Mouse (Mus musculus) adrenal gland, postnatal 14 days (tissue): ENCODE measurements around the gene Zfp821. TPM values are rescaled to one million over a fixed set of nuclear protein-coding genes. Genes with fewer than 3 reads are reported as not detected.

ENCODE experiments used
- DNase-seq: peaks from one replicate; pipeline ENCODE4 v3.0.0; 2021; ENCODE audit warnings: mixed read lengths
- long read RNA-seq, 2 experiments: library from polyadenylated mRNA; stranded (forward); transcript quantifications; one replicate each; pipeline ENCODE4 v2.0.0; 2021
- total RNA-seq: library from RNA; stranded (reverse); gene quantifications from 2 replicates; pipeline ENCODE4 v1.2.3, GENCODE M21; 2021

Zfp821 gene
- 10.9 and 13.4 TPM in 2 replicates for total RNA-seq
- long read RNA-seq, experiment 1, partial matches to known transcripts = 0 of 16 reads
- long read RNA-seq, experiment 1, other reads (novel, unspliced or antisense) = 12 of 16 reads
- long read RNA-seq, experiment 2, partial matches to known transcripts = 0 of 13 reads
- long read RNA-seq, experiment 2, other reads (novel, unspliced or antisense) = 8 of 13 reads

DNA sequence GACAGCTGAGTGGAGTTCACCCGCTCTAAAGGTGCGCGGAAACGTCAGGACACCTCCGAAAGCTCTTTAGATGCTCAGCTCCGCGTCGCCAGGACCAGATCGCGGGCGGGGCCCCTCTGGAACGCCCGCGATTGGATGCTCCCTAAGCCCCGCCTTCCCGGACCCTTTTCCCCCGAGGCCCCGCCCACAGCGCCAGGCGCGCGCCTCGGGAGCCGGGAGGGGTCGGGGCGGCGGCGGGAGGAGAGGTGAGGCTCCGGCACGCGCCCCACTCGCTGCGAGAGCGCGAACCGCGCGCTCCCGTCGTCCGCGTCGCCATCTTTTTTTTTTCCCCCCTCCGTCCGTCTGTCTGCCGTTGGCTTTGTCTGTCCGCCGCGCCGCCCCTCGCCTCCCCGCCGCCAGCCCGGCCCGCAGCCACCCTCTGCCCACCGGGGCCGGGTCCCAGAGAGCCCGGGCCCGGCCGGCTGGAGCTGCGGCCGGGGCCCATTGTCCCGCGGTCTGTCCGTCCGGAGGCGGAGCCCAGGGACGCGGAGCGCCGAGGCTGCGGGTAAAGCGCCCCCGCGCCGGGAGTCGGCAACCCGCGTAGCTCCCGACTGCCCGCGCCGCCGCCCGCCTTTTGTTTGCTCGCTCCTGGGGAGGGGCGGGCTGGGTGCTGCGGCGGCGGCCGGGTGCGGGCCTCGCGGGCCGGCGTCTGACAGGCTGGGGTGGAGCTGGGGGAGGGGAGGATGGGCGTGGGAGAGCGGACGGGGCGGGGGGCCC lies at the start of gene Zfp821:
Gene Zfp821, plus strand, starts transcription at position 227 of the 756 bp plus-strand sequence.
- peak; percentile 96 for DNase-seq

DNA sequence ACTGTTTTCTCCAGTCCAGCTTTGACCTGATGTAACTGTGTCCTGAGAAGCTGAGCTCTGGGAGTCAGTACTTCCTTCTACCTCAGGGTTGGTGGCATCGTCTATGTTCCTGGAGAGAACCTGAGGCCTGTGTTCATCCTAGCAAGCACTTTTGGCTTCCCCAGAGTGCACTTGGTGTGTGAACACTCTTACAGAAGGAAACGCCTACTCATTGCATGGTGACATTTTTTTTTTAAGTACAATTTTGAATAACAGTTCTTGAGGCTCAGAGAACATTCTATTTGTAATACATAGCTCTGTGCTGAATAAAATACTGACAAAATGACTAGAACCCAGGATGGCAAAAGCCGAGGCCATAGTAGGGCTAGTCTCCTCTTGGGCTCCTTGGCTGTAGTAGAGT lies 48.5 kb upstream of the Zfp821 start:
- DNase-seq = no peak

DNA sequence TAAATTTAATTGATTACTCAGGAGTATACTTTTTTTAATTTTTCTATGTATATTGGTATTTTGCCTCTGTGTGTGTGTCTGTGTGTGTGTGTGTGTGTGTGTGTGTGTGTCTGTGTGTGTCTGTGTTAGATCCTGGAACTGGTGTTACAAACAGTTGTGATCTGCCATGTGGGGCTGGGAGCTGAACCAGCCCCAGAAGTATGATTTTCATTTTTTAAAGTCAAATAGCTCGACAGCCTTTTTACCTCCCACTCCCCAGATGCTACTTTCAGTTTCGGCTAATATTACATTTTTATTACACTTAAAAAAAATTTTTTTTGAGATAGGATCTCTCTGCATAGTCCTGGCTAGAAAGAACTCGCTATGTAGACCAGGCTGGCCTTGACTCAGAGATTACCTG lies 43.0 kb upstream of the Zfp821 start:
- no peak for DNase-seq

DNA sequence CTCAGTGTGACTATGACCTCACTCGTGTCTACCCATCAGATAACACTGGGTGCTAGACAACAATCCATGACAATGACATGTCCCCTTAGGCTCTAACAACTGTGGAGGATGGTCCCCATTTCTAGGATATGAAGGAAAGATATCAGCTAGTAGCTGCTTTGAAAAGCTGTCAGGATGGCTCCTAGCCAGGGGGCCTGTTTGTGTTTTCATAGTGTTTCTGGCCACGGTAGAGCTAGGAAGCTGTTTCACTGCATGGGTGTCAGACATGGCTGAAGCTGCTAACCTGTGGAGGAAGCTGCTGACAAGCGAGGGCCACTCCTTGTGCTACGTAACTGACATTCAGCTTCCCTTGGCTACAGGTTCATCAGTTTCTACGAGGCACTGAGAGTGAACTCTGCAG lies 38.7 kb upstream of the Zfp821 start:
- no peak for DNase-seq

DNA sequence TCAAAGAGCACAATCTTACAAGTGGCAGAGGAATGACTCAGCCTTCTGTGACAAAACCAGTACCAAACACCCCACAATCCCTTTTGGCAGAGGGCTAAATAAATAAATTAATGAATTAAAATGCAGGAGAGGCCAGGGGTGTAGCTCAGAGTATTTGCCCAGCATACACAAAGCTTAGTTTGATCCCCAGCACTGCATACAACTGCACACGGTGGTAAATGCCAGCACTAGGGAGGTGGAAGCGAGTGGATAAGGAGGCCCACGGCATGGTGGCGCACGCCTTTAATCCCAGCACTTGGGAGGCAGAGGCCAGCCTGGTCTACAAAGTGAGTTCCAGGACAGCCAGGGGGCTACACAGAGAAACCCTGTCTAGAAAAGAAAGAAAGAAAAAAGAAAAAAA lies 32.7 kb upstream of the Zfp821 start:
- DNase-seq = no peak

DNA sequence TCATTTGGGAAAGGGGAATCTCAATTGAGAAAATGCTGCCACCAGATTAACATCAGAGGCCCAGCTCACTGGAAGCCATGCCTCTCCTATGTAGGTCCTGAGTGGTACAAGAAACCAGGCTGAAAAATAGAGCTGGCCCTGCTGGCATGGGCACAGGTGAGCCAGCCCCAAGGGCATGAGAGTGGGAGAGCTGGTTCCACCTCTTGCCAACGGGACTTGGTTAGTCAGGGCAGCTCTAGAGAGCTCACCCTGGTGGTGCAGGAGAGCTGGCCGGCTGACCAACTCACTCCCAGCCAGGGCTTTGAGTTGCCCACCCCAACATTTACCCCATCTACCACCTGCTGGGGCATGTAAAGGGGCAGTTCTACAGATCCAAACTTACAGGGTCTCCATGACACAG lies 31.8 kb upstream of the Zfp821 start:
- no peak for DNase-seq

DNA sequence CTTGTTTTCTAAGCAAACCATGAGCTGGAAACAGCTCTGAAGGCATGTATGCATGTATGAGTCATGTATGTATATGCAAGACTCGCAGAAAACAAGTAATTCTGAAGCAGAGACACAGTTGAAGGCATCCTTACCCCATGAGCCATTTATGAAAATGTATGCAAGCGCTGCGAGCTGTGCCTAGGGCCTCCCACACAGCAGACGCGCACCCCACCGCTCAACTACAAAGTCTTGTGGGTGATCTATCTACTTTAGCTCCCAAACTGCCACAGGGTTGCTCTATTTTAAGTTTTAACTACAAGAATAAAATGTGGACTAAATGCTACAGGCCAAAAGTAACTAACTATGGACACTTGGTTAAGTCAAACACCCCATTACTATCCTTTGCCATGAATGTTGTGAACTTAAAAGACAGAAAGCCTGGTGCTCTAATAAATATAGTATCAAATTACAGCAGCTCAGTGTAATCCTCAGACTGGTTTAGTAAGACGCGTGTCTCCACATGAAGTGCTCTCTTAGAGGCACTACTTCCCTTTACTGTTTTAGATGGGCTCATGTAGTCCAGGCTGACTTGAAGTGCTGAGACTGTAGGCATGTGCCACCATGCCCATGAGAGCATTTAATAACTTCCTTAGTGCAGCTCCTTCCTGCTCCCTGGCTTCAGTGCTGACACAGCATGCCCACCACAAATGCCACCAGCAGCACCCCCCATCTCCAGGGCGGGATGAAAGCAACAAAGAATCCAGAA lies 29.3 kb upstream of the Zfp821 start:
- no peak for DNase-seq

DNA sequence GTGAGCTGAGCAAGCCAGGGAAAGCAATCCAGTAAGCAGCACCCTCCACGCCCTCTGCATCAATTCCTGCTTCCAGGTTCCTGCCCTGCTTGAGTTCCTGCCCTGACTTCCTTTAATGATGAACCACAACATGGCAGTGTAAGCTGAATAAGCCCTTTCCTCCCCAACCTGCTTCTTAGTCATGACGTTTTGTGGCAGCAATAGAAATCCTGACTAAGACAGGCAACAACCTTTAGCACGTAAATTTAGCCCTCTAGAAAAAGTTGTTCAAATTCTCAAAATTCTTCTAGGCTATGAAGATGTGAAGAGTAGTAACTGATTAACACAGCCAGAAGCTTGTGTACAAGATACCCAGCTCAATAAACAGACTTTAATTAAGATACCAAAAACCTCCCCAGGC lies 23.8 kb upstream of the Zfp821 start:
- no peak for DNase-seq

DNA sequence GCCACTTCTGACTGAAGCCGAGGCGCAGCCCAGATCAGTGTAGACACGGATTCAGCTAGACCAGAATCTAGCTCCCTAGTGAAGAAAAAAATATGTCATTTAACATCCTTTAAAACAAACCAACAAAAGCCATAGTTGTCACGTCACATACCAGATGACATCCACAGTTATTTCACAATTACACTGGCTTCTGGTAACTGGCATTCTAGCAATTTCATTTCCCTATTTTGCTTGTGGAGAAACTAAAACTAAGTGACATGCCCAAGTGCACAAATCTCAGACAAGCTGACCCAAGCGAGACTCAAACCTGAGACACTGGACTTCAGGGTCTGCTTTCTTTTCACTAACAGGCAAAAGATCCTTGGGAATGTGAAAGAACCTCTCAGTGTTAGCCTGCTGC lies 23.2 kb upstream of the Zfp821 start:
- DNase-seq = no peak

DNA sequence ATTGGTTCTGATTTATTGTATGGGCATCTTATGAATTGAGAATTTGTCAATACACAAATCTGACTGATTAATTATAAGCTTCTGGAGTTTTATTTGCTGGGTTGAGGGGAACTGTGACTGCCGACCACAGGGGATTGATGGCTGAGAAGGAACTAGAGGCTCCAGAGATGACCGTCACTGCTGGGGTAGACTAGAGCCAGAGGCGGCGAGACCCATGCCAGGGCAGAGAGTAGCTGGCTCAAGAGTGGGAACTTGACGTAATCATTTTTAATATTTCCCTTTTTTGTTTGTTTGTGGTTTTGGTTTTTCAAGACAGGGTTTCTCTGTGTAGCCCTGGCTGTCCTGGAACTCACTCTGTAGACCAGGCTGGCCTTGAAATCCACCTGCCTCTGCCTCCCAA lies 18.1 kb upstream of the Zfp821 start:
- DNase-seq = no peak

DNA sequence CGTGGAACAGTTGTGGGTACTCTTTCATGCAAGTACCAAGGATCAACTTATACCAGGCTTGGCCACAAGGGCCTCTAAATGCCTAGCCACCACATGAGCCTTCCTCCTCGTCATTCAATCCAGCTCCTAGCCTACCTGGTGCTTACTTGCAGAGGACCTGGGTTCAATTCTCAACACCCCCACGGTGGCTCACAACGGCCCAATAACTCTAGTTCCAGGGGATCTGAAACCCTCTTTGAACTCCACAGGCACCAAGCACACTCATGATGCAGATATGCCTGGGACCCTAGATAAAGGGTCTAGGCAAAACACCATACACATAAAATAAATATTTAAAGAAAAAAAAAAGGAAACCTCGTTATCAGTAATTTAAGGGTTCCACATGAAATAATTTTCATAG lies 13.6 kb upstream of the Zfp821 start:
- DNase-seq = no peak

DNA sequence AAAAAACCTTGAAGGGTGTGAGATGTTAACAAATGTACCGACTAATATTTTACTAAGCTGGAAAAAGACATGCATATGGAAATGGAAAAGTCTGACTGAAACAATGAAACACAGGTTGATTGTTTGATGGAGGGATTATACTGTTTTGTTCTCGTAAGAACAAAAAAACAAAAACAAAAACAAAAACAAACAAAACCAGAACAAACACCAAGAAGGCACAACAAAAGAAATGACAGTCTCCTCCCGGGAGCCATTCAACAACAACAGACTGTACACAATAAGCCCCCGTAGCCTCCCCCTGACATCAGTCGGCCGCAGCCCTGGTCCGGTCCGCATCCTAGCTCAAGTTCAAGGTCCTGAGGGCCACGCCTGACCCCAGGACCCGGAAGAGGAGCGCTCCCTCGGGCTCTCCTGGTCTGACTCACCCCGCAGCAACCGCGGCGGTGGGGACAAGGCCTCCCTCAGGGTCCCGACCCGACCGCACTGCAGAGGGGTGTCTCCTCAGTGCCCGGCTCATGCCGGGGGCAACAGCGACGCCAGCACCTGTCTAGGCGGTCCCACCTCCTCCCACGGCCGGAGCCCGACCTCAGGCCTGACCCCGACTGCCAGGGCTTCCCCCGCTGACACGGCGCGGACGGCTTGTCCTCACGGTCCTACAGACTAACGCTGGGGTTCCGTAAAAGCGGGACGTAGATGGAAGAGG lies 12.8 kb upstream of the Zfp821 start:
- peak; percentile 75 for DNase-seq

DNA sequence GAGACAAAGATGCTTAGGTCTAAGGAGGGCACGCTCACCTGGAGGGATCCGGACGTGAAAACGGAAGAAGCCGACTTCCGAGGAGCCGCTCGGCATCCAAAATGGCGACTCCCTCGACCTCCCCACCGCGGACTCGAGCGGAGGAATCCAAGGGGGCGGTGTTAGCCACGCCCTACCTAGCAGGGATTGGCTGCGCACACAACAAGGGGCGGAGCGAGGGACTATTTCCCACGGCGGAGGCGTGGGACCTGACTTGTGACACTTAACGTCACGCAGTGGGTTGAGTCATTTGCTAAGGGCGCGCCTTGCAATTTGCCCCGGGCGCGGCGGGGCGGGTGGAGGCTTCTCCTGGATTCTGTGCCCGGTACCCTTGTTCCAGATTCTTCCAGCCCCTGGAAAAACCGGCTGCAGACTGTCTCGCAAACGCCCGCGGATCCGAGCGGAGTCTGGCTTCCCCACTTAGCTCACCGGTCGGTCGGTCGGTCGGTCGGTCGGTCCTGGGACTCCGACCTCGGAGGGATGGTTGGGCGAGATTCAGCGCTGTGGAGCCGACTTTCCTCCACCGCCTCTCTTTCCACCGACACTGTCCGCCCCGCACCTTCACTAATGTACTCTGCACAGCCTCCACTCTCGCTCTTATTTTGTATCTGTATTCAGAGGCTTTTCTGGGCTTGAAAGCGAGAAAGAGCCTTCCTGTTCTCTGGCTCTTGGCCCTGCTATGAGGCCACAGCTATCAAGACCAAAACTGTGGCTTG lies 12.0 kb upstream of the Zfp821 start, which contains the start of gene Ist1:
Gene Ist1, minus strand, starts transcription at position 115 of the 755 bp plus-strand sequence.
- DNase-seq = peak; percentile 99

DNA sequence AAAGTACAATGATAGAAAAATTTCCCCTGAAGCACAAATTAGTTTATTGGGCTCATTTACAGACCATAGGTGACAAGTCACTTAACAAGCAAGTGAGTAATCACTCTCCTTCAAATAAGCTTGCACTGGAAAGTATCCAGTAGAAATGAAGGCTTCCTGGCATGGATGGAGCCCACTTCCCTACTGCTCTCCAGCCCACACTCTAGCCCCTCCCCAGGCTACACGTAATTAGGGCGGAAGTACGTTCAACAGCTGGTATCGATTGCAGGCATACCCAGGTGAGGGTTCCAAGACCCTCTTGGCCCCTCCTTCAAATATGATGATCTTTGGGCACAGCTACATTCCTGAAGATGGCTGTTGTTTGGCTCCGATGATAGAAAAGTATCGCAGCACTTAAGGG lies 11.2 kb upstream of the Zfp821 start:
- no peak for DNase-seq

DNA sequence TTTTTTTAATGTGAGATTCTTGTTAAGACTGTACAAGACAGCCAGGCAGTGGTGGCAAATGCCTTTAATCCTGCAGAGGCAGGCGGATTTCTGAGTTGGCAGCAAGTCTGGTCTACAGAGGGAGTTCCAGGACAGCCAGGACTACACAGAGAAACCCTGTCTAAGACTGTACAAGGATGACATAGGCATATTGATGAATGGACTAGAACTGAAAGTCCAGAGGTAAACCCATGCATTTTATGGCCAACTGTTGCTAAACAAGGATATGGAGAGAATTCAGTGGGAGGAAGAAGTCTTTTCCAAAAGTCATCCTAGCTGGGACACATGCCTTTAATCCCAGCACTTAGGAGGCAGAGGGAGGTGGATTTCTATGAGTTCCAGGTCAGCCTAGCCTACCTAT lies 7.6 kb upstream of the Zfp821 start:
- no peak for DNase-seq

DNA sequence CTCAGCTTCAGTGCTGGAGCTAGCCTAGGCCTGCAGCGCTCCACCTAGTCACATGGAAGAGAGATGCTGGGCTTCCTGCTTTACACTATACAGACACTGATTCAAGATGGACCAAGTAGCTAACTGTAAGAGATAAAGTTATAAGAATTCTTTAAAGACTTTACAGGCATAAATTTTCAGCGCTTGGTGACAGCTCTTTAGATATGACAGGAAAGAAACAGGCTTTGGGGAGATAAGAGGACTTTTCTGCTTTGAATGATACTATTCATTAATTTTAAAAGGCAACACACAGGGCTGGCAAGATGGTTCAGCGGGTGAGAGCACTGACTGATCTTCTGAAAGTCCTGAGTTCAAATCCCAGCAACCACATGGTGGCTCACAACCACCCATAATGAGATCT lies 6.9 kb upstream of the Zfp821 start:
- DNase-seq = no peak

DNA sequence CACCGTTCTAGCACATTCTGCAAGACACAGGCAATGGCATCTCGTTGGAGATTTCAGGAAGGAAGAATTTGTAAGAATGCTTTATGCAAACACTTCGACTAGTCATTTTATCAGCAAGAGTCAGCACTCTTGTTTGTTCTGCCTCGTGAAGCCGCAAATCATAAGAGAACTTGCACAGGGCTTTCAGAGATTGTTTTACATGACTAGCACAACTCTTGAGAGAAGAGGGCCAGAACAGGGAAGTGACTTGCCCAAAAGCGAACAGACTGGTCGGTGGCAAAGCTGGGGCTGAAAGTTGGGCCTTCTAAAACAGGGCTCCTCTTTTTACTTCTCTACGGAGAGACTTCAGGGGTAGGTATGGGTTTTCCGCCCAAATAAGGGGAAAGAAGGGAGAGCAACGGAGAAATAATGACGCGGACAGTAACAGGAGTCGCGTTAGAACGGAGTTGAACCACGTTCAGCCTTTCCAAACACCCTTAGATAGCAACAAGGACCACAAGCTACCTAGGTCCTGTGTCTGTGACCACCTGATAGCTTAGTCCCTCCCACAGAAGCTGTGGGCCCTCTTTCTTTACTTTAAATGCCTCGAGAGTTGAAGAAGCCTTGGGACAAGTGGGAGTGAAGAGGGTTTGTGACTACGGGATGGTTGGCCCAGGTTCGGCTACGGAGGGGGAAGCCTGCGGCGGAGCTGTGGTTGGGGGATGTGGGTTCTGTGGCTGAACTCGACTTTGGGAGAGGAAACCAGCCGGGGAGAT lies 604 bp upstream of the Zfp821 start:
- DNase-seq = no peak

DNA sequence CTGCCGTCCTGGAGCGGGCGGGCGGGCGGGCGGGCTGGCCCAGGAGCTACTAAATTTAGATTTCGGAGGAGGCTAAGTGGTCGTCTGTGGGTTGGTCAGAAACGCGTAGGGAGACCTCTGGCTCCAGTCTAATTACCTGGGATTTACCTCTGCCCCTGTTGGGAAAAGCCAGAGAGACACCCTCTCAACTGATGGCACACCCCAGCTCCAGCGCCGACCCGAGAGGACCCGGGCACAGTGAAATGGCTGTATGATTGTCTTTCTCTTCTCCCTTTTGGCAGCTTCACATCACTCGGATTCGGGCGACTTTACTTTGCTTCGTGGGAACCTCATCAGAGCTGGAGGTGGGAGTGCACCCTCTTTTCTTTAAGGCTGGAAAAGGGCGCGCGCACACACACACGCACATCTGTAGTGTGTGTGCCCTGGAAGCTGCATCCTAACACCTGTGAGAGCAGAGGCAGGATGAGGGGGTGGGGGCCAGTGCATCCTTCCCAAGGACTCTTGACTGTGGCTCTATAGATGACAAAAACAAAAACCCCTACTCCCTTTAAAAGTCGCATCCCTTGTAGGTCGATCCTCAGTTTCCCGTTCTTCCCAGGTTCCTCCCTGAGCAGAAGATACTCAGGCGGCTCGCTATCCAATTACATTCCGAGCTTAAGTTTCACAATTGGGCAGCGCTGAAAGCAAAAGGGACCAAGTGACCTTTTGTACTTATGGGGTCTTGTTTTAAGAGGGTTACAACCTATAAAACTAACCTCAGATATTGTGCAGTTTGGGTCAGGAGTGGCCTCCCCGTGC lies 929 bp downstream of the Zfp821 start:
- DNase-seq = peak; percentile 20

DNA sequence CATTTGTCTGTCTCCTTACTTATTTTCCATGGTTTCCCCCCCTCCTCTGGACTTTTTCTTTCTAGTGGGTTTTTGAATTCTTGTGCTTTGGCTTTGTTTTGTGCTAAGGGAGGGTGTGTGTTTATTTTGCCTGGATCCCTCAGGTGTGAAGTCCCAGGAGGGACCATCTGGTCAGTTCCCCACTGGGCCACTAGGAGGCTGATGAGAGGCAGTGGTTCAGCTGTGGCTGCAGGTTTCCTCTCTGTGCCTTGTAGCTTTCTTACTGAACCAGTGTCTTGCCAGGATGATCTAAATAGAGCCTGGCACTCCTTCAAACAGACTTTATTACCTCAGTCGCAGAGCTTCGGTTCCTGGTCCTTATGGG lies 1.5 kb downstream of the Zfp821 start:
- peak; percentile 87 for DNase-seq

DNA sequence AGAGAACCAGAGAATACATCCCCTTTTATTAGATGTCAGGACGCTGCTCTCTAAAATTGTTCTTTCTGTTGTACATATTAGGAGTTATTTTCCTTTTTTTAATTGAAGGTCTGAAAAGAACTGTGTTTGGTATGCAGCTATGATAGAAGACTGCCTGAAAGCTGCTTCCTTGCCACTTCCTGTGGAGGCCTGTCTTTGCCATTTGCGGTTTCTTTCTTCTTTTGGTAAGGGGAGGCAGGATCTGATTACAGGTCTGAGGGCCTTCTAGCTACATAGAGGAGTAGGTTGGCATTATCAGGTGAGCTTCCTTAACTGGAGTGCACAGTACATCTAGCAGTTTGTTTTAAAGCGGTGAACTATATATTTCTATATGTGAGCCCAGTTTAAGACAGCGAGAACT lies 2.6 kb downstream of the Zfp821 start:
- DNase-seq = no peak

DNA sequence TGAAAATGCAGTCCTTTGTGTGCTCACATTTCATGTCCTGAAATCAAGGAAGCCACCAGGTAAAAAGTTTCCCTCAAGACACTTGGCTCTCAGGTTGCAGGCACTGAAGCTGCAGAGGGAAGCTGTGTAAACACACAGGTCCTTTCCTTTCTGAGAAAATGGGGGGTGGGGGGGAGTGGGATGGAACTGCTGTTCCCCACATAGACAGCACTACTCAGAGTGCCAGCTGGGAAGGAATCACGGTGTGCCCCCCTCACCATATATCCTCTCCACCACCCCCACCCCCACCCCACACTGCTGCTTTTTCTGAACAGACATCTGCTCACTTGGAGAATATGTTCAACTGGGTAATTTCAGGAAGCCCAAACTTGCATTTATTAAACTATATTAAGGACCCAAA lies 7.2 kb downstream of the Zfp821 start:
- DNase-seq = no peak
